Mouse (Mus musculus): ENCODE results near the gene Kdm6a. TPM values are rescaled to one million over a fixed set of nuclear protein-coding genes. Genes with fewer than 3 reads are reported as not detected.

The Kdm6a gene
- polyA plus RNA-seq (2014; fragmentation: Nextera tagmentation; extraction: Ambion mirVana), result 23.5 TPM in 2 replicates

DNA sequence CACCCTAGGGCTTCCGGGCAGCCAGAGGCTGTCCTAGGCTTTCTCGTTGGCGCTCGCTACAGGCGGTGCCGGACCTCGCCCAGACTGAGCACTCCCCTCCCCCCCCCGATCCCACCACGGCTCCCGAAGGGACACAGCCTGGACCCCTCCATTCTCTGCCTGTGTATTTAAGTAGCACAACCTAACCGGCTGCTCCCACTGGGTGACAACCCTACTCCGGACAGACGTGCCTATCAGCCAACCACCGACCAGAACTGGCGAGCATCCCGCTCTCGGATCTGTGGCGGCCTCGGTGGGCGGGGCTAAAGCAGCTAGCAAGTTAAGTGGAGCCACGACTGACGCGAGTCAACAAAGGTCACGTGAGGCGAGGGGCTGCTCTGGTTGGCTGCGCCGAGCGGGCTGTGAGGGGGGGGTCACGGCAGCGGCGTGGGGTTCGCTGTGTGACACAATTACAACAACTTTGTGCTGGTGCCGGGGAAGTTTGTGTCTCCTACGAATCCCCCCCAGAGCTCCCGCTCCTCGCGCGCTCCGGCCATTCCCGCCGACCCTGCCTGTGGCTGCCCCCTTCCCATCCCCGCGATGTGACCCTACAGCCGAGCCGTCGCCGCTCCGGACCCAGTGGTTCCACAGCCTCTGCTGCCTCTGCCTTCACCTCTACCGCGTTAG lies at the start of gene Kdm6a:
Kdm6a (plus strand) TSS at position 384 of the 666 bp plus-strand sequence.
- Histone ChIP-seq H3K9ac (ENCODE audit: low read length) (peak within 1 kb of the TSS; percentile 91), H3K27me3 (replicated peaks; ENCODE audit: control insufficient read depth, insufficient read depth, low read length) (no peaks in the 10 kb centered on the region), H3K4me3 (ENCODE audit: low read depth, low read length) (peak within 1 kb of the TSS; percentile 74), H3K4me2 (ENCODE audit: low read length) (peak within 1 kb of the TSS; percentile 62), H3K36me3 (ENCODE audit: control insufficient read depth, insufficient read depth, low read length) (no peaks in the 10 kb centered on the region), H3K9me3 (replicated peaks; ENCODE audit: control insufficient read depth, low read length) (no peaks in the 10 kb centered on the region), H3K4me1 (ENCODE audit: control insufficient read depth, insufficient read depth, low read length) (no peaks in the 10 kb centered on the region), H3K27ac (ENCODE audit: low read depth, low read length) (peak within 1 kb of the TSS; percentile 97)
- DNase-seq (ENCODE audit: low spot score), result peak; percentile 99
- WGBS, result 1% methylated on average over 47 of the region's 50 CpGs
- ATAC-seq, result peak; percentile 98

- Histone ChIP-seq H3K9ac (ENCODE audit: low read length) (no peak within 1 kb of the TSS), H3K4me1 (ENCODE audit: control insufficient read depth, insufficient read depth, low read length) (no peaks in the 10 kb centered on the region), H3K4me2 (ENCODE audit: low read length) (no peak within 1 kb of the TSS), H3K4me3 (ENCODE audit: low read depth, low read length) (no peak within 1 kb of the TSS), H3K27me3 (replicated peaks; ENCODE audit: control insufficient read depth, insufficient read depth, low read length) (no peaks in the 10 kb centered on the region), H3K9me3 (replicated peaks; ENCODE audit: control insufficient read depth, low read length) (no peaks in the 10 kb centered on the region), H3K27ac (ENCODE audit: low read depth, low read length) (no peak within 1 kb of the TSS), H3K36me3 (ENCODE audit: control insufficient read depth, insufficient read depth, low read length) (no peaks in the 10 kb centered on the region)
- ATAC-seq (no peak), DNase-seq (ENCODE audit: low spot score) (no peak)
- 93% methylated on average over 1 of the region's 1 CpGs for WGBS
These were observed 16.8 kb upstream of the Kdm6a start, which contains the start of gene Dusp21 for GRCm38 (mm10) chrX:18145557-18145956. Gene Dusp21 (plus strand): TSS chrX:18145857.

- no peaks in the 10 kb centered on the region for H3K27me3 ChIP-seq (replicated peaks; ENCODE audit: control insufficient read depth, insufficient read depth, low read length)
- no peak overlapping the region for H3K27ac ChIP-seq (ENCODE audit: low read depth, low read length)
- H3K4me1 ChIP-seq (ENCODE audit: control insufficient read depth, insufficient read depth, low read length), result no peaks in the 10 kb centered on the region
- peak overlapping the region; percentile 81; the same call in 1 of the 2 replicates for H3K9ac ChIP-seq (ENCODE audit: low read length)
- H3K9me3 ChIP-seq (replicated peaks; ENCODE audit: control insufficient read depth, low read length), result no peaks in the 10 kb centered on the region
- no peak overlapping the region for H3K4me3 ChIP-seq (ENCODE audit: low read depth, low read length)
- H3K4me2 ChIP-seq (ENCODE audit: low read length), result peak overlapping the region; percentile 57; the same call in 1 of the 2 replicates
- 53% methylated on average over 4 of the region's 4 CpGs for WGBS
- no peaks in the 10 kb centered on the region for H3K36me3 ChIP-seq (ENCODE audit: control insufficient read depth, insufficient read depth, low read length)
- DNase-seq (ENCODE audit: low spot score) (no peak), ATAC-seq (no peak)
These were observed 1.5 kb upstream of the Kdm6a start for GRCm38 (mm10) chrX:18160734-18161442.

DNA sequence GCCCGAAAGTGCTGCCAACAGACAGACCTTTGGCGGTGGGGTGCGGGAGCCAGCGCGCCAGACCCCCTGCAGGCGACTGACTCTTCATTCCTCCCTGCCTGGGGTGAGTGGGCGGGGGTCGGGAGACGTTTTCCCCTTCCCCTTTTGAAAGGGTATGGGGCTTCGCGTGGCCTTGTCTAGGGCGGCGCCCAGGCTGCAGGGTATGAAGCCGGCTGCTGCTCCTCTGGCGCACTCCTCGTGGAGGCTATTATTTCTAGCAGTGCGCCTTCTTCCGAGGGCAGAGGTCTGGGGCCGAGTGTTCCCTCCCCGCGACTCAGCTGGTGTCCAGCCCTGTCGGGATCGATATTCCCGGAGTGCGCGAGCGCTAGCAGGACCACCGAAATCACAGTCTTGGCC lies 581 bp upstream of the Kdm6a start:
- Histone ChIP-seq H3K36me3 (ENCODE audit: control insufficient read depth, insufficient read depth, low read length) (no peaks in the 10 kb centered on the region), H3K27me3 (replicated peaks; ENCODE audit: control insufficient read depth, insufficient read depth, low read length) (no peaks in the 10 kb centered on the region), H3K9ac (ENCODE audit: low read length) (peak overlapping the region; percentile 81), H3K4me3 (ENCODE audit: low read depth, low read length) (peak overlapping the region; percentile 74), H3K4me1 (ENCODE audit: control insufficient read depth, insufficient read depth, low read length) (no peaks in the 10 kb centered on the region), H3K4me2 (ENCODE audit: low read length) (peak overlapping the region; percentile 57), H3K9me3 (replicated peaks; ENCODE audit: control insufficient read depth, low read length) (no peaks in the 10 kb centered on the region), H3K27ac (ENCODE audit: low read depth, low read length) (peak overlapping the region; percentile 96)
- DNase-seq (ENCODE audit: low spot score) (no peak), ATAC-seq (peak; percentile 60)
- under 1% methylated on average over 28 of the region's 28 CpGs for WGBS

- H3K9ac ChIP-seq (ENCODE audit: low read length), result peak overlapping the region; percentile 91
- peak overlapping the region; percentile 74 for H3K4me3 ChIP-seq (ENCODE audit: low read depth, low read length)
- H3K9me3 ChIP-seq (replicated peaks; ENCODE audit: control insufficient read depth, low read length), result no peaks in the 10 kb centered on the region
- peak overlapping the region; percentile 62 for H3K4me2 ChIP-seq (ENCODE audit: low read length)
- H3K27ac ChIP-seq (ENCODE audit: low read depth, low read length), result peak overlapping the region; percentile 97
- peak; percentile 32 for ATAC-seq
- no peaks in the 10 kb centered on the region for H3K27me3 ChIP-seq (replicated peaks; ENCODE audit: control insufficient read depth, insufficient read depth, low read length)
- H3K4me1 ChIP-seq (ENCODE audit: control insufficient read depth, insufficient read depth, low read length), result no peaks in the 10 kb centered on the region
- peak; percentile 65 for DNase-seq (ENCODE audit: low spot score)
- H3K36me3 ChIP-seq (ENCODE audit: control insufficient read depth, insufficient read depth, low read length), result no peaks in the 10 kb centered on the region
- WGBS, result under 1% methylated on average over 85 of the region's 95 CpGs
These were observed 721 bp downstream of the Kdm6a start for GRCm38 (mm10) chrX:18162861-18163731.

- no peaks in the 10 kb centered on the region for H3K27me3 ChIP-seq (replicated peaks; ENCODE audit: control insufficient read depth, insufficient read depth, low read length)
- peak overlapping the region; percentile 97 for H3K27ac ChIP-seq (ENCODE audit: low read depth, low read length)
- no peaks in the 10 kb centered on the region for H3K9me3 ChIP-seq (replicated peaks; ENCODE audit: control insufficient read depth, low read length)
- H3K4me3 ChIP-seq (ENCODE audit: low read depth, low read length), result peak overlapping the region; percentile 74
- DNase-seq (ENCODE audit: low spot score), result peak; percentile 25
- no peaks in the 10 kb centered on the region for H3K36me3 ChIP-seq (ENCODE audit: control insufficient read depth, insufficient read depth, low read length)
- H3K9ac ChIP-seq (ENCODE audit: low read length), result peak overlapping the region; percentile 91
- H3K4me1 ChIP-seq (ENCODE audit: control insufficient read depth, insufficient read depth, low read length), result no peaks in the 10 kb centered on the region
- no peak for ATAC-seq
- H3K4me2 ChIP-seq (ENCODE audit: low read length), result peak overlapping the region; percentile 62
- 1% methylated on average over 10 of the region's 10 CpGs for WGBS
These were observed 1.7 kb downstream of the Kdm6a start for GRCm38 (mm10) chrX:18163917-18164624.

GRCm38 (mm10) chrX:18165121-18165520 lies 2.7 kb downstream of the Kdm6a start:
- Histone ChIP-seq H3K4me2 (ENCODE audit: low read length) (peak overlapping the region; percentile 62), H3K9ac (ENCODE audit: low read length) (no peak overlapping the region), H3K4me3 (ENCODE audit: low read depth, low read length) (0 out of 2 replicates have a peak overlapping the region, but pooled peaks have one; percentile 74), H3K27ac (ENCODE audit: low read depth, low read length) (no peak overlapping the region), H3K27me3 (replicated peaks; ENCODE audit: control insufficient read depth, insufficient read depth, low read length) (no peaks in the 10 kb centered on the region), H3K9me3 (replicated peaks; ENCODE audit: control insufficient read depth, low read length) (no peaks in the 10 kb centered on the region), H3K4me1 (ENCODE audit: control insufficient read depth, insufficient read depth, low read length) (no peaks in the 10 kb centered on the region), H3K36me3 (ENCODE audit: control insufficient read depth, insufficient read depth, low read length) (no peaks in the 10 kb centered on the region)
- ATAC-seq (no peak), DNase-seq (ENCODE audit: low spot score) (no peak)
- WGBS, result 81% methylated on average over 2 of the region's 2 CpGs

DNA sequence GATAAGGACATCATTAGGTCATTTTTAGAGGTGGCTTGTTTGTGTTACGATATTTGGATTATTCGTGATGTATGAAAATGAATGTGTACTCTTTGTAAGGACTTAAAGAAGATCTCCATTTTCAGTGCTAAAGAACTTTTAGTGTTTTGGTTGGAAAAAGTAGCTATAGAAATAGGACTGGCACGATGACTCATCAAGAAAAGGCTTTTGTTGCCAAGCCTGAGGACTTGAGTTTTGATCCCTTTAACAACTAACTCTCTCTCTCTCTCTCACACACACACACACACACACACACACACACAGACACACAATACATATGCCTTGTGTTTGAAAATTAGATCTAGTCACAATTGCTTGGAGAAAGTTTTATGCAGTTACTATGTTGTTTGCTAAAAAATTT lies 4.6 kb downstream of the Kdm6a start:
- Histone ChIP-seq H3K4me3 (ENCODE audit: low read depth, low read length) (no peak overlapping the region), H3K9me3 (replicated peaks; ENCODE audit: control insufficient read depth, low read length) (no peaks in the 10 kb centered on the region), H3K27ac (ENCODE audit: low read depth, low read length) (no peak overlapping the region), H3K4me1 (ENCODE audit: control insufficient read depth, insufficient read depth, low read length) (no peaks in the 10 kb centered on the region), H3K27me3 (replicated peaks; ENCODE audit: control insufficient read depth, insufficient read depth, low read length) (no peaks in the 10 kb centered on the region), H3K36me3 (ENCODE audit: control insufficient read depth, insufficient read depth, low read length) (no peaks in the 10 kb centered on the region), H3K4me2 (ENCODE audit: low read length) (no peak overlapping the region), H3K9ac (ENCODE audit: low read length) (no peak overlapping the region)
- ATAC-seq (no peak), DNase-seq (ENCODE audit: low spot score) (no peak)
- 76% methylated on average over 3 of the region's 3 CpGs for WGBS

Data from forebrain, embryonic 14.5 days (tissue).